Mouse (Mus musculus) small intestine, adult 2 months (tissue): ENCODE measurements at regions not wholly inside any gene's neighbourhood (a gene's known extent, or its start where the extent isn't known, plus 50 kb on each side); places are given as distances from the start of the nearest gene placed in this dataset.

Experiments
- H3K27ac ChIP-seq: fragments of 200-500 bp; 2 replicates; pipeline ENCODE4 v1.5.1; 2012; ENCODE audit warnings: low read depth, low read length, control low read depth, inconsistent platforms; ENCODE audit not compliant: insufficient read depth
- H3K27me3 ChIP-seq: fragments of 200-500 bp; 2 replicates; pipeline ENCODE4 v1.6.1; 2012; ENCODE audit warnings: mild to moderate bottlenecking, moderate library complexity, low read length, inconsistent platforms; ENCODE audit not compliant: control insufficient read depth, insufficient read depth
- H3K36me3 ChIP-seq: fragments of 200-500 bp; 2 replicates; pipeline ENCODE4 v1.6.1; 2012; ENCODE audit warnings: mild to moderate bottlenecking, low read length, control low read depth, inconsistent platforms; ENCODE audit not compliant: control insufficient read depth, insufficient read depth
- H3K4me1 ChIP-seq: fragments of 200-500 bp; 2 replicates; pipeline ENCODE4 v1.6.1; 2012; ENCODE audit warnings: low read length, inconsistent platforms, mixed read lengths; ENCODE audit not compliant: control insufficient read depth, insufficient read depth, insufficient read length
- H3K4me3 ChIP-seq: fragments of 200-500 bp; 2 replicates; pipeline ENCODE4 v1.5.1; 2012; ENCODE audit warnings: low read depth, mild to moderate bottlenecking, control low read depth, inconsistent platforms, low read length, moderate library complexity
- CTCF ChIP-seq: fragments of 200-500 bp; IDR thresholded peaks from 2 replicates; pipeline ENCODE4 v1.5.1; 2012; ENCODE audit warnings: low read depth, mild to moderate bottlenecking, control low read depth, inconsistent platforms, low read length, moderate library complexity, mixed read lengths; ENCODE audit not compliant: insufficient replicate concordance, insufficient read length; ENCODE audit errors: extremely low read depth
- POLR2A ChIP-seq: fragments of 200-500 bp; IDR thresholded peaks from 2 replicates; pipeline ENCODE4 v1.6.1; 2012; ENCODE audit warnings: low read depth, mild to moderate bottlenecking, control low read depth, inconsistent platforms, low read length, moderate library complexity
- WGBS: fragments of 180-500 bp; shearing (Covaris S2); methylation state at CpG from one replicate; pipeline ENCODE4 v1.1.7; 2018; 5-methylcytosine and 5-hydroxymethylcytosine counted together

DNA sequence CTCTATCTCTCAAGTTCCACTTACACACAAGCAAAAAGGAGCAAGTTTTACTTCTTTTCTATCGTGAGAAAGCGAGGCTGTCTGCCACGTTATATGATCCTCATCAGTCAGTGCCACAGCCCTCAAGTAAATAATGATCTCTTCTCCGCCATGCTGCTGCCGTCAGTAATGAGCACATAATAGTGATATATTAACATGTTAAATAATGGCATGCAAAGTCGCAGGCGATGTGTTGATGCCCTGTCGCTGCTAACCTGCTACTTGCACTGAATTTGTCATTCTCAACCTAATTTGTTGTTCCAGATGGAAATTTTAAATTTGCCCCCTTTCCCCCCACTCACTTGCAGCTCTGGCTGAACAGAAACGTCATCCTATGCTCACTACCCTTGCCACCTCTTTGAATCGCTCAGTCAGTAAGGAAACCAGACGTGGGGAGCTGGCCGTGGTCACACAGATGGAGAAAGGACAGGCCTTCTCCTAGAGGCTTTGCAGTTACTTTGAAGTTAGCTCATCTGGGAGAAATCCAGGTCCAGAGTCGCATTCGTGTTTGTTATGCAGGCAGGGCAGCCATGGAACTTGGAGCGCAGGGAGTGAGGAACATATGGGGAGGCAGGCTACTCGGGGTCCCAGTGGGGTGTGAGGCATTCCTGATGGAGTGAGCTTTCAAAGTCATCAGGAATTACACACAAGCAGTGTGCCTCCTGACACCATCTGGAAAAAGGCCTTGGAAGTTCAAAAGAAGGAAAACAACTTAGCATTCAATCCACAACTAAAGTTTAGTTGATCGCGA is 368.1 kb upstream of the BC052040 start:
- Histone ChIP-seq H3K4me1 (no peaks in the 10 kb centered on the region), H3K36me3 (no peaks in the 10 kb centered on the region), H3K27ac (no peak overlapping the region), H3K4me3 (no peak overlapping the region), H3K27me3 (no peaks in the 10 kb centered on the region)
- no peak for TF ChIP-seq POLR2A
- no peak for TF ChIP-seq CTCF
- WGBS, result 46% methylated on average over 18 of the region's 18 CpGs

DNA sequence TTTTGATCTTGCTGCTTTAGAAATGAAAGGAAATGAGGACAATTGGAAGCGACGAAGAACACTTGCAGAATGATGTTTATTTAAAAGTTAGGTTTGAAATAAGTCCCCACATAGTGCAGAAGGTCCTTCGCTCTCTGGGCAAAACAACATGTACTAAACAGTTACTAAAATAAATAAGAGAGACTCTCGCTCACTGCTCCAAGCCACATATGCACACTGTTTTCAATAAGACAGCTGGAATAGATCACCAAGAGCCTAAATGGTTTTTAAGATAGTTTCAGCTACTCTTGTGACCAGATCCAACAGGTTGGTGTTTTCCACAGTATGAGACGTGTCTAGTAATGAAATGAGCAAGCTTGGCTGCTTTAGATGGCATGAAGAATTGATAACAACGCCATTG is 367.2 kb upstream of the BC052040 start:
- no peak overlapping the region for H3K27ac ChIP-seq
- WGBS, result 67% methylated on average over 6 of the region's 6 CpGs
- TF ChIP-seq POLR2A (no peak), CTCF (no peak)
- H3K4me3 ChIP-seq, result no peak overlapping the region
- H3K27me3 ChIP-seq, result no peaks in the 10 kb centered on the region
- H3K4me1 ChIP-seq, result no peaks in the 10 kb centered on the region
- H3K36me3 ChIP-seq, result no peaks in the 10 kb centered on the region

DNA sequence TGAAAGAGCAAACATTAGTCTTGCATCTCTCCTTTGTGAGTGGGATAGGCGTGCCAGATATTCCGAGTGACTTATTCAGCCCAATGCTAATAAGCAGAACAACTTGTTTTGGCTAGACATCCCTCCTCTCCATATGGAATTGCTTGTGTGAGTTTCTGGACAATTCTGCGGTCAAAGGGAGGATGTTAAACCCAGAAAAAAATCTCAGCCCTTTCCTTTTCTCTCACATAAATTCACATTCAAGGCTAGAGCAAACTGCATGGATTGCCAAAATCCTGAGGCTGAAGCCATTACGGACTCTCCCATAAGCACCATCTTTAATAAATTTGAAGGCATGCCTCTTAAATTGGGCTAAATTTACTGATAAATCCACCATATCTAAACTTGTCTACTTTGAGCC is 351.5 kb upstream of the BC052040 start:
- no peaks in the 10 kb centered on the region for H3K4me1 ChIP-seq
- TF ChIP-seq POLR2A (no peak), CTCF (no peak)
- H3K36me3 ChIP-seq, result no peaks in the 10 kb centered on the region
- no peak overlapping the region for H3K4me3 ChIP-seq
- no peaks in the 10 kb centered on the region for H3K27me3 ChIP-seq
- 68% methylated on average over 4 of the region's 4 CpGs for WGBS
- H3K27ac ChIP-seq, result no peak overlapping the region

DNA sequence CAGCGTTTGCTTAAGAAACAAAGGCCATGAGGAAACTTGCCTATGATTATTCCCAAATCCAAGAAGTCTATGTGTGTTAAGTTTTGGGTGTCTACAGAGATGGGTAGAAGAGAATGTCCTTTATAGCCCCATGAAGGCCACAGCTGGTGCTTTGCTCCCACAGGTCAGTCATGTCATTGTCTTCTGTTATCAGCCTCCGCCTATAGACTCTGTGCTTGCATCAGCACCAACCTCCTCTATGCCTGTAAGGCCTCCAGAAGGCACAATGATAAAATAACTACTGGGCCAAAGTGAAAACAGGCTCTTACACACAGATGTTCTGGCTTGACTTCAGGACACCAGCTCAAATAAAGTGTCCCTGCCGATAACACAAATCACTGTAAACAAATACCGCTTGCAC is 333.8 kb upstream of the BC052040 start:
- no peak for TF ChIP-seq CTCF
- no peak for TF ChIP-seq POLR2A
- H3K27ac ChIP-seq, result no peak overlapping the region
- WGBS, result 76% methylated on average over 4 of the region's 4 CpGs
- no peaks in the 10 kb centered on the region for H3K4me1 ChIP-seq
- H3K36me3 ChIP-seq, result no peaks in the 10 kb centered on the region
- H3K4me3 ChIP-seq, result no peak overlapping the region
- no peaks in the 10 kb centered on the region for H3K27me3 ChIP-seq

DNA sequence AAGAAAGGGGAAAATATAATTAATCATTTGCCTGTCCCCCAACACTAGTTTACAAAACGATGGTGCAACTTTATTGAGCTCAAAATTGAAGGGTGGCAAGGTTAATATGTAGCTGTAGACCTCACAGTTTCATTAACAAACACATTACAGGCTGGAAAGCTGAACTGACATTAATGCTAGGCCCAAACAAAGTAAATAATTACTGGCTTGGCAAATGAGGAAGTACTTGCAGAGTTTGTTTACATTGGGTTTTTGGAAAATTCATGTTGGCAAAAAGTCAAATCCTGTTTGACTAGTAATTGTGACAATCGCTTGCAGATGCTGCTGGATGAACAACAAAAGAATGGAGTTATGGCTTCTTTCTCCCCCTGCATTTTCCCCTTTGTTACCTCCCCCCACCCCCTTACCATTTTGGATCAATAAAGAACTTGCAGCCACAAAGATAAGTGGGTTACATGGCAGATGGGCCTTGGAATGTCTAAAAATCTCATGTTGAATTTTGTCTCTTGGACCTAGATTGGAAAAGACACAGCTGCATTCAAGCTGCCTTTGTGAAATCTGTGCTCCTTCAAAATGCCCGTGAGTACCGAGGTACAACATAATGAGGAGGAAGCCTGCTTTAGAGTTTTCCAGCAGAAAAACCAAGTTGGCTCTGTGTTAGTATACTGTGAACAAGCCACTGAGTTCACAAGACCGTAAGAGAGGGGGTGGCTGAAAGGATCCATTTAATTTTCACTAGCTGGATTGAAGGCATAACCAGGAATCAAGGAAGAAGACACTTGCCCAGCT is 331.3 kb upstream of the BC052040 start:
- no peaks in the 10 kb centered on the region for H3K36me3 ChIP-seq
- TF ChIP-seq CTCF (no peak), POLR2A (no peak)
- H3K4me1 ChIP-seq, result no peaks in the 10 kb centered on the region
- no peaks in the 10 kb centered on the region for H3K27me3 ChIP-seq
- no peak overlapping the region for H3K4me3 ChIP-seq
- H3K27ac ChIP-seq, result no peak overlapping the region
- WGBS, result 42% methylated on average over 5 of the region's 5 CpGs

DNA sequence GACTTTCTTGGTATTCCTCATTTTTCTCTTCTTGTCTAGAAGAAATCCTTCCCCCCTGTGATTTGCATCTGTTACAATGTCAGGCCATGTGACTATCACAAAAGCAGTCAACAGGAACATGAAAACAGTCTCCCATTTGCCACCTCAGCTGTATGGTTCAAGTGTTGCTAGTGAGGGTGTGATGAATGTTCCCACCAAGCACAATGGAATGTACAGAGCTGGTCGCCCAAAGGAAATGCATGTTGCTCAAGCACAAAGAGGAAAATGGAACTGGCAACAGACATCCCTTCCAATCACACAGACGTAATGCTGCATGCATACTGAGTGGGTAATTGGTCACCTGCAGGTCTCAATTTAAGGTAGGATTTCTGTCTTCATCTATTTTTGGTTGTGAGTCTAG is 324.1 kb upstream of the BC052040 start:
- TF ChIP-seq POLR2A, result no peak
- no peak for TF ChIP-seq CTCF
- Histone ChIP-seq H3K36me3 (no peaks in the 10 kb centered on the region), H3K4me1 (no peaks in the 10 kb centered on the region), H3K4me3 (no peak overlapping the region), H3K27me3 (no peaks in the 10 kb centered on the region), H3K27ac (no peak overlapping the region)
- WGBS, result 78% methylated on average over 2 of the region's 2 CpGs

DNA sequence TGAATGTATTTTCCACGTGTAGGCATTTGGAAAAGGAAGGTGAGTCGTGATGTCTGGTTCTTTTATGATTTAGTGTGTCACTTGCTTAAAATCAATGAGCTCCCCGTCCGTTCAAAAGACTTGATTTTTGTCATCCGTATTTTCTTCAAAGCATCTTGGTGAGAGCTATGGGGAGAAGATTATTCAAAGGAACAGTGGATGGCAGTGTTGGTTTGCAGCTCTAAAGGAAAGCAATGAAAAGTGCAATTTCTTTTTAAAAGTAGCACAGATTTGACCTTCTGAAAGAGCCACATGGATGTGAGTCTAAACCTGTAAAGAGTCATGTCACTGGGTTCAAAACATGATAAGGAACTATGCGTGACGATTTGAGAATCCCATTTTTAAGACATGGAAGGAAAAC is 313.3 kb upstream of the BC052040 start:
- no peaks in the 10 kb centered on the region for H3K4me1 ChIP-seq
- no peak for TF ChIP-seq POLR2A
- no peak for TF ChIP-seq CTCF
- H3K27ac ChIP-seq, result no peak overlapping the region
- no peaks in the 10 kb centered on the region for H3K27me3 ChIP-seq
- WGBS, result 73% methylated on average over 7 of the region's 7 CpGs
- no peak overlapping the region for H3K4me3 ChIP-seq
- no peaks in the 10 kb centered on the region for H3K36me3 ChIP-seq
